Mouse (Mus musculus) CH12.LX (cell line): ENCODE measurements around the gene Gm43302. TPM values are rescaled to one million over a fixed set of nuclear protein-coding genes. Genes with fewer than 3 reads are reported as not detected.
"Not testable (repeated sequence)": the region's sequence is repeated elsewhere in the genome, so short reads cannot be mapped to it uniquely, and the experiment has no call there.

Experiments used
- DNase-seq: peaks from one replicate; pipeline ENCODE4 v3.0.0-alpha.2; 2013; ENCODE audit errors: extremely low read depth
- H3K27ac ChIP-seq: 2 replicates; pipeline ENCODE4 v1.5.1; 2012; ENCODE audit warnings: low read depth, mild to moderate bottlenecking, control low read depth, moderate library complexity; ENCODE audit not compliant: insufficient read depth
- H3K27me3 ChIP-seq: replicated peaks from 2 replicates; pipeline ENCODE3; 2012; ENCODE audit warnings: inconsistent platforms
- H3K36me3 ChIP-seq, 2 experiments: replicated peaks in 1 of 2; 2 replicates each; pipeline versions ENCODE3 to v1.6.1; 2012; ENCODE audit warnings: inconsistent platforms in 1 of 2, low read length in 1 of 2, mild to moderate bottlenecking in 1 of 2, mixed read lengths in 1 of 2, moderate library complexity in 1 of 2; ENCODE audit not compliant: control insufficient read depth in 1 of 2, insufficient read depth in 1 of 2
- H3K4me1 ChIP-seq, 2 experiments: 2 replicates each; pipeline ENCODE4 v1.6.1; 2012; ENCODE audit warnings: inconsistent platforms in 1 of 2, moderate library complexity in 1 of 2; ENCODE audit not compliant: insufficient read depth in 2 of 2, control insufficient read depth in 1 of 2
- H3K4me2 ChIP-seq: 2 replicates; pipeline ENCODE4 v1.6.1; 2012; ENCODE audit warnings: low read depth, mild to moderate bottlenecking, control low read depth; ENCODE audit not compliant: poor library complexity, insufficient read depth, severe bottlenecking
- H3K4me3 ChIP-seq, 3 experiments: fragments of 150-350 bp in 1 of 3; sonication (generic) in 1 of 3; replicated peaks in 1 of 3; 2 replicates each; pipeline versions ENCODE3 to v1.5.1; 2011 to 2012; ENCODE audit warnings: low read depth in 2 of 3, low read length in 2 of 3, mild to moderate bottlenecking in 2 of 3, moderate library complexity in 2 of 3, control low read depth in 1 of 3, improper control_type of control experiment in 1 of 3, inconsistent platforms in 1 of 3, mixed read lengths in 1 of 3; ENCODE audit not compliant: poor library complexity in 1 of 3
- H3K79me2 ChIP-seq: replicated peaks from 2 replicates; pipeline ENCODE4 v1.6.1; 2012; ENCODE audit warnings: mild to moderate bottlenecking, moderate library complexity; ENCODE audit not compliant: control insufficient read depth, poor library complexity, insufficient read depth, severe bottlenecking; ENCODE audit errors: extremely low read depth
- H3K9ac ChIP-seq: 2 replicates; pipeline ENCODE4 v1.6.1; 2012; ENCODE audit warnings: low read depth, mild to moderate bottlenecking, control low read depth, moderate library complexity; ENCODE audit not compliant: insufficient read depth
- H3K9me3 ChIP-seq: replicated peaks from 2 replicates; pipeline ENCODE3; 2012; ENCODE audit warnings: low read length, inconsistent platforms, mixed read lengths
- BHLHE40 ChIP-seq: IDR thresholded peaks from 2 replicates; pipeline ENCODE4 v1.6.1; 2011; ENCODE audit warnings: mild to moderate bottlenecking, low read depth, low read length, improper control_type of control experiment
- ELF1 ChIP-seq: IDR thresholded peaks from 2 replicates; pipeline ENCODE4 v1.6.1; 2014; ENCODE audit warnings: low read depth, mild to moderate bottlenecking, inconsistent platforms, low read length, improper control_type of control experiment
- dilution Hi-C: fragments of 300-500 bp; cut with MboI; formaldehyde crosslinking; loops from 2 replicates; pipeline ENCODE4 v1.14.3; 2020; ENCODE audit warnings: low sequenced_read_pairs; ENCODE audit not compliant: extremely low pct_unique_long_range_greater_than_20kb, extremely low pct_ligation_motif_present
- in situ Hi-C: fragments of 300-500 bp; cut with MboI; formaldehyde crosslinking; loops from 3 replicates; pipeline ENCODE4 v1.14.3; 2019; ENCODE audit warnings: low sequenced_read_pairs, low pct_ligation_motif_present, low pct_unique_long_range_greater_than_20kb, mixed read lengths
- polyA plus RNA-seq: library from polyadenylated mRNA; unstranded; fragments of >175 nt; gene quantifications from 2 replicates; pipeline ENCODE4 v1.2.1, GENCODE M21; 2012; ENCODE audit warnings: low read depth; ENCODE audit not compliant: insufficient read length
- total RNA-seq, 2 experiments: library from RNA; depleted of rRNA; stranded (reverse); fragments of 300-350 nt in 1 of 2; fragments of >200 nt in 1 of 2; gene quantifications; 2 replicates each; pipeline ENCODE4 v1.2.3; 2012 to 2014

Gene Gm43302
- total and polyA plus RNA-seq, 3 experiments = 0.21 to 0.93 (median 0.44) TPM

DNA sequence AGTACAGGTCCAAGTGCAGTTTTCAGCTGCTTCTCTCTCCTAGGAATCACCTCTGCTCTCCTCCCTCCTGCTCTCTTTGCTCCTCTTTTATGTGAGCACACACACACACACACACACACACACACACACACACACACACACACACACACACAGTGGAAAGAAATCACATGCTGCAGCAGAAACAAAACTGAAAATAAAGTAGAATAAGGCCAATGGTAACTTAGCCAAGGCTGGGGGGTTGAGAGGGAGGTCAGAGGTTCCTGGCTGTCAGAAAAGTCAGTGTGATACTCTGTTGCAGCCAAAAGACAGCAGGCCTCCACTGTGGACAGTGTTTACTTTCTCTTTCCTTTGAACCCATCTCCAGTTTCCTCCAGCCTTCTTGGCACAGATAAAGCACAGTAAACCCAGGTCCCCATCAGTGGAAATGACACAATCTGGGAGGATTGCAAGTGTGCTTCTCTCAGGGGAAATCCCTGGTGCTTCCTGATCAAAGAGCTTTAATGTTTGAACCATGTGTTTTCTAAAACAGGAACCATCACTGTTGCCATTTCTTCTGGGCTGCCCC is 53.9 kb downstream of the Gm43302 start, which contains the start of gene Gbp10:
TSS of gene Gbp10 (minus strand) at position 51 of the 565 bp plus-strand sequence.
- H3K4me3 ChIP-seq, dilution Hi-C loops, in situ Hi-C loops, H3K27me3 ChIP-seq, H3K36me3 ChIP-seq, H3K9ac ChIP-seq, H3K79me2 ChIP-seq, H3K27ac ChIP-seq, H3K9me3 ChIP-seq: not testable (repeated sequence)
- Histone ChIP-seq H3K4me2 (peak within 1 kb of the TSS; percentile 50), H3K4me1 (peaks cover 4 to 29% of the 10 kb centered on the region in 2 experiments; a peak in 2 of 4 replicates)
- TF ChIP-seq ELF1 = 0 out of 2 replicates have a peak, but pooled peaks have one; percentile 12
- peak; percentile 42; the same call in 1 of the 2 replicates for TF ChIP-seq BHLHE40
- TF ChIP-seq, all 38 proteins: peak for 2; not testable (repeated sequence) for 36
- peak; percentile 27 for DNase-seq

DNA sequence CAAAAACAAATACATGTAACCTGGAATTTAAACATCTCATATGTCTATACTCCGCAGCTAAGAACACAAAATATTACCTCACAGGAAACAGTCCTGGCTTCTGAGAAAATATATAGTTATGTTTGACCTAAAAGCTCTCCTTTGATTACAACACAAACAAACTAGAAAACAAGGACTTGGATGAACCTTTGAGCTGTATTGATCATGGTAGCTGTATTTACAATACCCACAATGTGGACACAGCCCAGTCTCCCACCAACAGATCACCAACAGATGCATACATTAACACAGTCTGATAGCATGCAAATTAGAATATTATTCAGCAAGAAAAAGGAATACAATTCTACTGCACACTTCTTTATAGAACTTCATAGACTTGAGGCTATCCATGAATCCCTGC is 55.1 kb downstream of the Gm43302 start:
- H3K9me3 ChIP-seq, DNase-seq, H3K27me3 ChIP-seq, in situ Hi-C loops, H3K4me2 ChIP-seq, H3K79me2 ChIP-seq, H3K36me3 ChIP-seq, H3K4me3 ChIP-seq, H3K27ac ChIP-seq, H3K9ac ChIP-seq, dilution Hi-C loops: not testable (repeated sequence)
- H3K4me1 ChIP-seq = peaks cover 4 to 27% of the 10 kb centered on the region in 2 experiments; a peak in 2 of 4 replicates

DNA sequence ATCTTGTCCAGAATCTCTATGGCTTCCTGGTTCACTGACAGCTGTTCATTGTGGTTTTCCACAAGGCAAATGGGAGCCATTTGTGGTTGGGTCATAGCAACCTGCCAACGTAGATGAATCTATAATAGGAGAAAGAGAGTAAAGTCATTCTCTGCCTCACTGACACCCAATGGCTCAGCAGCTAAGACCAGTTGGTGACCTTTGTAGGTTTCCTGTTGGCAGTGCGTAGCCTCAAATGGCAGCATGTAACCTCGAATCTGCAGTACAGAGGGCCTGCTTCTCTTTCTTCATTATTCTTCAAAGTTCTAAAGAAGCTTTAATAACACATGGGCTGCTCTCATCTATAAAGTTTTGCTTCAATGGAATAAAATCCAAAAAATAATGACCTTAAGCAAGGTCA is 57.5 kb downstream of the Gm43302 start:
- H3K4me3 ChIP-seq, H3K36me3 ChIP-seq, in situ Hi-C loops, H3K27ac ChIP-seq, H3K9ac ChIP-seq, H3K27me3 ChIP-seq, H3K4me2 ChIP-seq, dilution Hi-C loops, DNase-seq, H3K9me3 ChIP-seq, H3K79me2 ChIP-seq: not testable (repeated sequence)
- H3K4me1 ChIP-seq = peaks cover 4 to 27% of the 10 kb centered on the region in 2 experiments; a peak in 2 of 4 replicates

DNA sequence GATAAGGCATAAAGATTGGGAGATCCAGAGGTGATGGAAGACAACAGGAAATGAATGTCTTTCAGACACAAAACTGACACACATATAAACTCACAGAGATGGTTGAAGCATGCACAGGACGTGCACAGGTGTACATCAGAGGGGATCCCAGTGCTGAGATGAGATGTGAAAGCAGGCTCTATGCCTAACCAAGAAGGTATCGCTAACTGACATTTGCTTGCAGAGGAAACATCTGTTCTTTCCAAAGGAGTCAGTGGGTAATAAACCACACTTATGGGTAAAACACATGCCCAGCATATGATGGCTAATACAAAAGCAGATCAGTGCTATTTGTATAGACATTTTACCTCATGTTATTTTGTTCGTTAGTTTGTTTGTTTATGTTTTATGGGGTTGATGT is 84.5 kb downstream of the Gm43302 start:
- H3K27ac ChIP-seq, H3K36me3 ChIP-seq, H3K4me1 ChIP-seq, H3K9me3 ChIP-seq, H3K9ac ChIP-seq, H3K4me3 ChIP-seq, H3K79me2 ChIP-seq, H3K4me2 ChIP-seq, DNase-seq, dilution Hi-C loops, in situ Hi-C loops, H3K27me3 ChIP-seq: not testable (repeated sequence)

DNA sequence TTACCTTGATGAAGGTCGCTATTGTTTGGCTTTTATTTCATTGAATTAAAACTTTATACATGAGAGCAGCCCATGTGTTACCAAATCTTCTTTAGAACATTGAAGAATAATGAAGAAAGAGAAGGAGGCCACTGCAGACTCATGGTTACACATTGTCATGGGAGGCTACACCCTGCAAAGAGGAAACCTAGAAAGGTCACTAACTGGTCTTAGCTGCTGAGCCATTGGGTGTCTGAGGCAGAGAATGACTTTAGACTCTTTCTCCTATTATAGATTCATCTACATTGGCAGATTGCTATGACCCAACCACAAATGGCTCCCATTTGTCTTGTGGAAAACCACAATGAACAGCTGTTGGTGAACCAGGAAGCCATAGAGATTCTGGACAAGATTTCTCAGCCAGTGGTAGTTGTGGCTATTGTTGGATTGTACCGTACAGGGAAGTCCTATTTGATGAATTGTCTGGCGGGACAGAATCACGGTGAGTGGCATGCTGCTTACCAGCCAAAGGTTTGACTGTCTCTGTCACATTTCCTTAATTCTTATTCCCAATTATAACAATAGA is 92.6 kb downstream of the Gm43302 start:
- H3K9ac ChIP-seq, in situ Hi-C loops, H3K36me3 ChIP-seq, H3K4me2 ChIP-seq, dilution Hi-C loops, H3K27ac ChIP-seq, DNase-seq, H3K27me3 ChIP-seq, H3K79me2 ChIP-seq, H3K9me3 ChIP-seq, H3K4me3 ChIP-seq: not testable (repeated sequence)
- H3K4me1 ChIP-seq = peaks cover 6 to 15% of the 10 kb centered on the region in 2 experiments; a peak in 3 of 4 replicates

DNA sequence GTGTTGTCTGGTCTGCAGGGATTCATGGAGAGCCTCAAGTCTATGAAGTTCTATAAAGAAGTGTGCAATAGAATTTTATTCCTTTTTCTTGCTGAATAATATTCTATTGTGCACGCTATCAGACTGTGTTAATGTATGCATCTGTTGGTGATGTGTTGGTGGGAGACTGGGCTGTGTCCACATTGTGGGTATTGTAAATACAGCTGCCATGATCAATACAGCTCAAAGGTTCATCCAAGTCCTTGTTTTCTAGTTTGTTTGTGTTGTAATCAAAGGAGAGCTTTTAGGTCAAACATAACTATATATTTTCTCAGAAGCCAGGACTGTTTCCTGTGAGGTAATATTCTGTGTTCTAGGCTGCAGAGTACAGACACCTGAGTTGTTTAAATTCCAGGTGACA is 94.3 kb downstream of the Gm43302 start:
- H3K36me3 ChIP-seq, DNase-seq, dilution Hi-C loops, in situ Hi-C loops, H3K4me3 ChIP-seq, H3K27ac ChIP-seq, H3K79me2 ChIP-seq, H3K9ac ChIP-seq, H3K27me3 ChIP-seq, H3K4me2 ChIP-seq, H3K9me3 ChIP-seq: not testable (repeated sequence)
- H3K4me1 ChIP-seq = peaks cover 6 to 15% of the 10 kb centered on the region in 2 experiments; a peak in 3 of 4 replicates
